ENCODE assay signal across 13 mouse cellular contexts in the genomic region with DNA sequence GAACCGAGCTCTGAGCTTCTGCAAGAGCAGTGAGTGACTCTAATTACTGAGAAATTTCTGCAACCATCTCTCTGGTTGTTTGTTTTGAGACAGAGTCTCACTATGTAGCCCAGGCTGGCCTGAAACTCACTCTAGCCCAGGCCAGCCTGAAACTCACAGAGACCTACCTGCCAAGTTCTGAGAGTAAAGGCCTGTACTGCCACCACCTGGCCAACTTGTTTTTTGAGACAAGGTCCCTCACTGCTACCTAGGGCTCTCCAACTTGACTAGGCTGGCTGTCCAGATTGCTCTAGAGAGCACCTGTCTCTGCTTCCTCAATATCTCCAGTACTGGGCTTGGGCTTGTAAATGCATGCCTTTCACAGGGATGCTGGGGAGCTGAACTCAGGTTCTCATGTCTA. TPM values are rescaled to one million over a fixed set of nuclear protein-coding genes. Genes with fewer than 3 reads are reported as not detected.
A peak's percentile ranks its signal among the peaks of the same experiment; 100 is the strongest.
DNase-seq lines count a peak whose midpoint lies in the region; ATAC-seq and TF ChIP-seq lines count a peak whose summit lies in the region.
"Had no signal": no experiment of that assay in that cellular context is flagged by ENCODE, and none has a peak within 500 bp of the region (broad histone marks: within the 10 kb centered on the region; RNA-seq: fewer than 3 reads in every experiment).

No protein-coding gene starts in this region.

- intact Hi-C loops in heart, adult 2 months (cut with DNase I), result no loop called here

- 94% methylated on average over 1 of the region's 1 CpGs for WGBS in heart, adult 2 months
- WGBS in lung, postnatal 0 days, result 78% methylated on average over 1 of the region's 1 CpGs
- WGBS in lung, adult 2 months, result 96% methylated on average over 1 of the region's 1 CpGs
- WGBS in stomach, postnatal 0 days, result 79% methylated on average over 1 of the region's 1 CpGs

- no peaks in the 10 kb centered on the region for H3K79me2 ChIP-seq in heart, adult 2 months (replicated peaks; ENCODE audit: control insufficient read depth, insufficient read depth, low read length)

- no peak overlapping the region for H3K27ac ChIP-seq in heart, adult 2 months
- no peak overlapping the region for H3K27ac ChIP-seq in lung, postnatal 0 days (ENCODE audit: low read length)
- H3K27ac ChIP-seq in stomach, postnatal 0 days (replicated peaks), result no peak overlapping the region
- H3K27ac ChIP-seq: limb, embryonic 13.5 days had no signal

- no peak for TF ChIP-seq EP300 in heart, adult 2 months (IDR thresholded peaks at IDR 0.05; ENCODE audit: insufficient read depth, low read depth, low read length)
- TF ChIP-seq EP300 in lung, postnatal 0 days (IDR thresholded peaks at IDR 0.05), result no peak
- no peak for TF ChIP-seq EP300 in stomach, postnatal 0 days (optimal IDR thresholded peaks at IDR 0.05)

- H3K4me2 ChIP-seq in lung, postnatal 0 days (replicated peaks; ENCODE audit: low read depth, low read length), result no peak overlapping the region
- no peak overlapping the region for H3K4me2 ChIP-seq in stomach, postnatal 0 days (replicated peaks; ENCODE audit: low read depth)
- H3K4me2 ChIP-seq: limb, embryonic 13.5 days had no signal

- H3K9me3 ChIP-seq in lung, postnatal 0 days (ENCODE audit: low read length), result no peaks in the 10 kb centered on the region
- no peaks in the 10 kb centered on the region for H3K9me3 ChIP-seq in stomach, postnatal 0 days (ENCODE audit: control insufficient read depth, low read length)
- H3K9me3 ChIP-seq: G1E; limb, embryonic 13.5 days had no signal

- TF ChIP-seq POLR2A in heart, adult 2 months (IDR thresholded peaks at IDR 0.05; ENCODE audit: insufficient read depth, low read depth, low read length), result no peak
- no peak for TF ChIP-seq POLR2A in lung, adult 2 months (IDR thresholded peaks at IDR 0.05; ENCODE audit: borderline replicate concordance, extremely low read depth, low read depth, low read length)

- no peak overlapping the region for H3K4me3 ChIP-seq in heart, adult 2 months
- H3K4me3 ChIP-seq in lung, postnatal 0 days (ENCODE audit: low read depth, low read length), result no peak overlapping the region
- H3K4me3 ChIP-seq in lung, adult 2 months (replicated peaks; ENCODE audit: extremely low read depth, low read depth, low read length), result no peak overlapping the region
- H3K4me3 ChIP-seq in stomach, postnatal 0 days (ENCODE audit: low read depth, low read length), result no peak overlapping the region
- H3K4me3 ChIP-seq: limb, embryonic 13.5 days had no signal

- no peaks in the 10 kb centered on the region for H3K4me1 ChIP-seq in heart, adult 2 months (ENCODE audit: control insufficient read depth, insufficient read depth, low read length)
- H3K4me1 ChIP-seq in lung, postnatal 0 days (ENCODE audit: insufficient read depth, low read depth, low read length), result no peaks in the 10 kb centered on the region
- no peaks in the 10 kb centered on the region for H3K4me1 ChIP-seq in lung, adult 2 months (ENCODE audit: control insufficient read depth, insufficient read depth, low read length)
- H3K4me1 ChIP-seq in stomach, postnatal 0 days (replicated peaks; ENCODE audit: control insufficient read depth, insufficient read depth), result no peaks in the 10 kb centered on the region

- no peak for DNase-seq in heart, adult 2 months
- DNase-seq in heart, adult 18-20 months, result no peak
- DNase-seq in lung, postnatal 0 days (ENCODE audit: low spot score), result no peak
- no peak for DNase-seq in lung, adult 2 months
- DNase-seq in ES-CJ7 (ENCODE audit: low read depth, low spot score), result peak; percentile 60
- no peak for DNase-seq in stomach, postnatal 0 days (ENCODE audit: low spot score)
- DNase-seq in layer of hippocampus, adult 18-20 months (ENCODE audit: low spot score in 2 of 2), result no peak
- DNase-seq: layer of hippocampus, adult 9-11 months had no signal

- H3K36me3 ChIP-seq in heart, adult 2 months (ENCODE audit: control insufficient read depth, insufficient read depth, low read length), result no peaks in the 10 kb centered on the region
- no peaks in the 10 kb centered on the region for H3K36me3 ChIP-seq in lung, postnatal 0 days (ENCODE audit: insufficient read depth, low read length)
- H3K36me3 ChIP-seq in stomach, postnatal 0 days (ENCODE audit: control insufficient read depth, insufficient read depth, low read length), result no peaks in the 10 kb centered on the region
- H3K36me3 ChIP-seq: G1E had no signal

- ATAC-seq in lung, postnatal 0 days, result no peak
- ATAC-seq in stomach, postnatal 0 days (ENCODE audit: low FRiP score, low TSS enrichment), result no peak
- no peak for ATAC-seq in activated CD4-positive, CD25-positive, alpha-beta regulatory T cell, adult 4 months
- ATAC-seq: forebrain, embryonic 16.5 days had no signal

- H3K27me3 ChIP-seq in heart, adult 2 months (ENCODE audit: control insufficient read depth, insufficient read depth, low read length), result no peaks in the 10 kb centered on the region
- H3K27me3 ChIP-seq in lung, postnatal 0 days (replicated peaks; ENCODE audit: insufficient read depth, low read length), result no peaks in the 10 kb centered on the region
- no peaks in the 10 kb centered on the region for H3K27me3 ChIP-seq in stomach, postnatal 0 days (ENCODE audit: control insufficient read depth, insufficient read depth, low read length)
- H3K27me3 ChIP-seq: limb, embryonic 13.5 days had no signal

- peak; percentile 42 for TF ChIP-seq CTCF in heart, adult 2 months (IDR thresholded peaks at IDR 0.05)
- peak; percentile 40; the same call in 1 of the 2 replicates for TF ChIP-seq CTCF in lung, postnatal 0 days (IDR thresholded peaks at IDR 0.05)
- no peak for TF ChIP-seq CTCF in lung, adult 2 months (IDR thresholded peaks at IDR 0.05; ENCODE audit: insufficient read depth, low read length)
- peak; percentile 62 for TF ChIP-seq CTCF in stomach, postnatal 0 days (IDR thresholded peaks at IDR 0.05; ENCODE audit: low read depth)

- H3K9ac ChIP-seq in heart, adult 2 months (ENCODE audit: low read depth, low read length), result no peak overlapping the region
- H3K9ac ChIP-seq in lung, postnatal 0 days (replicated peaks; ENCODE audit: low read depth), result no peak overlapping the region
- no peak overlapping the region for H3K9ac ChIP-seq in stomach, postnatal 0 days (ENCODE audit: low read length)
- H3K9ac ChIP-seq: limb, embryonic 13.5 days had no signal

RNA-seq across cellular contexts. Expression of a gene that starts 25.4 kb away (rescaled TPM):
- 10 to 100 TPM; 11.8 to 14.1 TPM for total RNA-seq in heart, adult 2 months (2021)
- 5.9 and 8.3 TPM in 2 replicates for polyA plus RNA-seq in heart, adult 2 months (2012; rRNA removed)
- 10 to 100 TPM; 12.2 to 12.7 TPM for total RNA-seq in heart, adult 18-20 months (2021)
- polyA plus RNA-seq in lung, postnatal 0 days (2015; fragmentation: Nextera tagmentation; extraction: Ambion mirVana), result 3.8 and 4.7 TPM in 2 replicates
- 2.2 and 2.5 TPM in 2 replicates for polyA plus RNA-seq in lung, adult 2 months (2012; rRNA removed)
- polyA plus RNA-seq in stomach, postnatal 0 days (2015; fragmentation: Nextera tagmentation; extraction: Ambion mirVana), result 9.8 and 10.1 TPM in 2 replicates
- total RNA-seq in layer of hippocampus, adult 18-20 months (2021), result 100 to 1,000 TPM; 298 to 317 TPM
- polyA plus RNA-seq in activated CD4-positive, CD25-positive, alpha-beta regulatory T cell, adult 4 months (2017; shearing (Covaris generic)), result 1 to 10 TPM in 1 of 2 experiments, under 1 TPM in 1; 0.53 to 1.4 TPM
- total RNA-seq: monocyte, adult 5-6 weeks had no signal
- polyA plus RNA-seq: G1E had no signal

RNA-seq across cellular contexts. Expression of a gene that starts 43.1 kb away (rescaled TPM):
- total RNA-seq in heart, adult 2 months (2021), result 1 to 10 TPM; 7.2 to 8.3 TPM
- 22.8 and 24.3 TPM in 2 replicates for polyA plus RNA-seq in heart, adult 2 months (2012; rRNA removed)
- 1 to 10 TPM; 6.1 to 7.3 TPM for total RNA-seq in heart, adult 18-20 months (2021)
- polyA plus RNA-seq in lung, postnatal 0 days (2015; fragmentation: Nextera tagmentation; extraction: Ambion mirVana), result 1.1 and 1.3 TPM in 2 replicates
- 10.8 and 16.8 TPM in 2 replicates for polyA plus RNA-seq in lung, adult 2 months (2012; rRNA removed)
- polyA plus RNA-seq in stomach, postnatal 0 days (2015; fragmentation: Nextera tagmentation; extraction: Ambion mirVana), result 2.6 and 3.4 TPM in 2 replicates
- total RNA-seq in layer of hippocampus, adult 18-20 months (2021), result under 1 TPM; 0.05 to 0.33 TPM
- polyA plus RNA-seq in activated CD4-positive, CD25-positive, alpha-beta regulatory T cell, adult 4 months (2017; shearing (Covaris generic)), result under 1 TPM; 0.48 to 0.53 TPM
- total RNA-seq: monocyte, adult 5-6 weeks had no signal
- polyA plus RNA-seq: G1E had no signal
